Mouse (Mus musculus): ENCODE results near the gene Zfp74.
"Not testable (repeated sequence)": the region's sequence is repeated elsewhere in the genome, so short reads cannot be mapped to it uniquely, and the experiment has no call there.

Gene Zfp74

DNA sequence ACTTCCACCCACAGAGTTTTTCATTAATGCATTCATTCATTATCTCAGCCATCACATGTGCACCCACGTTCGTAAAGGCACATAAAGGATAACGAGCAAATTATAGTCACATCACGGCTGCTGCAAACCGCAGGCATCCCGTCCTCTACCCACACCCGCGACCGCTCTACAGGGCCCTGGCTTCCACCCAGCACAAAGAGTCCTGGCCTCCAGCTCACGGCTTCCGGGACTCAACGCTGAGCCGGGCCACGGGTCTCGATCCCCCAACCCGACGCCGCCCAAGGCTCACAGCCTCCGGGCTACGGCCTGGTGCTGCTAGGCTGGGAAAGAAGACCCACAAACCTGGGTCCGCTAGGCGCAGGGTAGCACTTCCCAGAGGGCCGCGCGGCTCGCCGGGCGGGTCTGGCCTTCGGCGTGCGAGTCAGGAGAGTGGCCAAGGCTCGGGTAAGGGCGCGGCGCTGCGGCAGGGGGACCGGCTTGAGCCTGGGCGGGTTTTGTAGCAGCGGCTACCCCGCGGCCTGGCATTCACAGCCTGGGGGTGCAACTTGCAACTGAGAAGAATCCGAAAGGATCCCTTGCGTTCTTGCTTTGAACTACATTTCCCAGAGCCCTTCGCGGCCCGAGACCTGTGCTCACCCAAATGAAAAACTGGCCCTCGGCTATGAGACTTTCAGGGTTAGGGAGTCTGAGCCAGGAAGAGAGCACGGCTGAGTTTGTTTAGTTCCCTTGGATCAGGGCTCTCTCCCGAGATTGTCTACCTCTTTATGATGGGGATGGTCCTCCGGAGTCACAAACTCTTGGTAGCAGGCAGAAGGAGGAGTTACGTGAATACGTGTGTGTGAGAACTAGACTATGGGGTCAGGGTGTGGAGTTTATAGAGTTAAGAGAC is at the start of gene Zfp74:
Zfp74 (minus strand) TSS at position 577 of the 889 bp plus-strand sequence.
- peak; percentile 65 for DNase-seq (ENCODE audit: low read depth)

DNA sequence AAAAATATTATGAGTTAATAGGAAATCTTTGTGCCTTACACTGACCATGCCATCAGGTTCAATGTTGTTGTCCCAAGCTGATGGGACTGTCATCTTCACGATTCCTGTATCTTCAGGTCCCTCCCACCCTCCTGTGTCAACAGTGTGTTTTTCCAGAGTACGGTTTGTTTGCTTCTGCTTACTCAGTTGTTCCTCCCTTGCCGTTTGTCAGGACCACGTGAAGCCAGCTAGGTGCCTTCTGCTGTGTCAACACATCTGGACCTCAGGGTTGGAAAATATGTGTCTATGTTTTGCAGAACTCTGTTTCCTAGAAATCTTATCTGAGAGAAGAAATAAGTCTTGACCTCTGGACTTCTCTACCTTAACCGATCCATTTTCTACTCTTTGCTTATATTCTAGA is 46.7 kb upstream of the Zfp74 start:
- no peak for DNase-seq (ENCODE audit: low read depth)

DNA sequence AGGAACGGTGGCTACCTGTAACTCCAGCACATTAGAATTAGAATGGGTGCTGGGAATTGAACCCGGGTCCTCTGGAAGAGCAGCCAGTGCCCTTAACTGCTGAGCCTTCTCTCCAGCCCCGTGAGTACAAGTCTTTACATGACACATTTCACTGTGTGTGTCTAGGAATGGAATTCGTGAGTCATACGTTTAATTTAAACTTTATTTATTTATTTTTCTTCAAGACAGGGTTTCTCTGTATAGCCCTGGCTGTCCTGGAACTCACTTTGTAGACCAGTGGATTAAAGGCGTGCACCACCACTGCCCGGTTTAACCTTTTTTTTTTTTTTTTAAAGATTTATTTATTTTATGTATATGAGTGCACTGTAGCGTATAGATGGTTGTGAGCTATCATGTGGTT is 41.2 kb upstream of the Zfp74 start:
- no peak for DNase-seq (ENCODE audit: low read depth)

DNA sequence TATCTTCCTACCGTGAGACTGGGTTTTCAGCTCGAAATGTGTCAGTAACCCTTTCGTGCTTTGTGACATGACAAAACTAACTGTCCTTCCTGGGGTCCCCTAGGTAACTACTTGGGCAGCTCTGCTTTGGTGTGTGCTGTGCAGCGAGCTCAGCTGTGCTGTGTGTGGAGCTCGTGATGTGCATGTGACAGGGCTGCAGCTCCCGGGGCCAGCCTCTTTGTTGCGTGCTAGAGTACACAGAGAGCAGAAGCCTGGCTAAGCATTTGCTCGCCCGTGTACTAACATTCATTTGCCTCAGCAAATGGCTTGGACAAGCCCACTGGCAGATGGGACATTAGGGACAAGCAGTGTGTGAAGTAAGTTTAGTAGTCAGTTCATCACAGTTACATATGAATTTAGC is 39.5 kb upstream of the Zfp74 start:
- DNase-seq (ENCODE audit: low read depth), result no peak

DNA sequence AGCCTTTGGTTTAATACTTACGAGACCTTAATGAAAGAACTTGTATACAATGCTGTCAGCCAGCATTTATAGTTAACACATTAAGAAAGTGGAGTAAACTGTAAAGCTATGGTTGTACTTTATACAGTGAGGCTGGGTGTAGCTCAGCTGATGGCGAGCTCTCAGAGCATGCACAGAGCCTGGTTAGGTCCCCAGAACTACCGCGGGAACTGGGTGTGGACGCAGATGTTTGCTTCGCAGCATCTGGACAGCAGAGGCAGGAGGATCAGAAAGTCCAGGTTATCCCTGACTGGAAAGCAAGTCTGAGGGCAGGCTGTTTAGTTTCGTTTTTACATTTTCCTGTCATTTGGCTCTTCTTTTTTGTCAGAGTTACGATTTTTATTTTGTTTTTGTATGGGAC is 38.8 kb upstream of the Zfp74 start:
- DNase-seq (ENCODE audit: low read depth), result no peak

DNA sequence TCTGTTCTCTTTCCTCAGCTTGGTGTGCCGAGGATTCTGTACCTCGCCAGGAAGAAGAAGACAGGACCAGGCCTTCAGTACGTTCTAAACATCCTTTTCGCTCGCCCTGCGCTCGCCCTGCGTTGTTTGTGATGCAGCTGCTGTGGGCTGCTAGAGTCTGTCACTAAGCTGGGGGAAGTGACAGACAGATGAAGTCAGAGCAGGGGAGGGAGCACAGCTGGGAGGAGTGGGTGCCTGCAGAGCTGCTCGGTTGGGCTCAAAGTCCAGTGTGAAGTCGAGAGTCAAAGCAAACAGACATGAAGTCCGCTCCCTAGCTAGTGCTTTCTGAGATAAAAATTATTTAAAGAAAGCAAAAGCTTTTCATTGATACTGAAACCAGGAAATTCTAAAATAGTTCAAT is 35.1 kb upstream of the Zfp74 start:
- DNase-seq (ENCODE audit: low read depth), result no peak

DNA sequence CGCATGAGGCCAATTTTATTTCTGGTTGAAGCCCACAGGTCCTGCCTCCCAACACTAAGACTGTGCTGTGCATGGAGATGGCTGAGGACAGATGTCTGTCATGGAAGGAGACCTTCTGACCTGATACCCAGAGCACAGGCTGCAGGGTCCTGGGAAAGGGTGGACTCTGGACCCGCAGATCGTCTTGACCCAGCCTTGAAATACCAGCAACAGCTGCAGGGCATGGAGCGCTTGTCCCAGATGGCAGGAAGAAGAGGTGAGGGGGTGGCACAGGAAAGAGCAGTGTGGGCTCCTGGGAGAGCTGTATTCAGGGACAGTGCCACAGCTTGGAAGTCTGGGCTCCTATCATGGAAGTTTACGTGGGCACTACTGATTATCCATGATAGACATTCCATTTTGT is 33.7 kb upstream of the Zfp74 start:
- DNase-seq (ENCODE audit: low read depth), result no peak

DNA sequence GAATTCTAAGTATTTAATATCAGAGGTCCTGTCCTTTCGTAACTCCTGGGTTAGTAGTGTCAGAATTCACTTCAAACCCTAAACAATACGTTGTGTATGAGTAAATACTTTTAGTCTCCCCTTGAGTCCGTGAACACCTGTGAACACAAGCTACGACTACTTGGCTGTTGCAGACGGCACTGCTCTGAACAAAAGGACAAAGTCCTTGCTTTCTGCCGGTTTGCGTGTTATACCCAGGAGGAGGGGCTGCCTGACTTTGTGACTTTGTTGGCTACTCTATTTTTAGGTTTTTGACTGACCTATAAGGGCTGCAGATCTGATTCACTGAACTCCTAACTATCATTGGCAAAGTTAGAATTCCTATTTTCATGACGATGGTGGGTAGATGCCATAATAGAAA is 32.2 kb upstream of the Zfp74 start:
- DNase-seq (ENCODE audit: low read depth), result no peak

DNA sequence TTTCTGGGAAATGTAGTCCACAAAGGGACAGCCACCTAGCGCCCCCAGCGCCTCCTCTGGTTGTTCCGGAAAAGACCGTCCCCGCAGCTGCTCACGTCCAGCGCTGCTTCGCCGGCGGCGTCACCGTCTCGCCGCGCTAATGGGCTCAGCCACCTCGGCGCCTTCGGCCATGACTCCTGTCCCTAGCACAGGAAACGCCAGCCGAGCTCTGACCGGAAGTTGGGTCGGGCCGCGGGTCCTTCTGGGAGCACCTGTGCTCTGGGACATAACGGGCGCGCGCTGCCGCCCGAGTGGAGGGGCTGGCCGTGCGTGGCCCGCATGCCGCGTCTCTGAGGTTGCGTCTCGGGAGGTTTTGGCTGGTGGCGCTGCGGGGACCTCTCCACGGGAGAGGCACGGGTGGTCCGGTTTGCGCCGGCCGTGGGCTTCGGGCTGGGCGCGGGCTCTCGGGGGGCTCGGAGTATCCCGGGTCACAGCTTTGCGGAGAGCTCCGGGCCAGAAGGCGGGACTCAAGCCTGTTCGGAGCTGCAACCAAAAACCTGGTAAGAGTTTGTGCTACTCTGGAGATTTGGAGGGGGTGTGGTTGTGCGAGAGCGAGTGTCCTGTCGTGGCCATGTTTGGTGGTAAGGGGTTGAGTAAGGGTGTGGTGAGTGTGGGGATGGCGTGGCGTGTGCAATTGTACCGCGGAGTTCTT is 29.9 kb upstream of the Zfp74 start, which contains the start of gene Zfp568:
Zfp568 (plus strand) TSS at position 266 of the 691 bp plus-strand sequence.
- peak; percentile 83 for DNase-seq (ENCODE audit: low read depth)

DNA sequence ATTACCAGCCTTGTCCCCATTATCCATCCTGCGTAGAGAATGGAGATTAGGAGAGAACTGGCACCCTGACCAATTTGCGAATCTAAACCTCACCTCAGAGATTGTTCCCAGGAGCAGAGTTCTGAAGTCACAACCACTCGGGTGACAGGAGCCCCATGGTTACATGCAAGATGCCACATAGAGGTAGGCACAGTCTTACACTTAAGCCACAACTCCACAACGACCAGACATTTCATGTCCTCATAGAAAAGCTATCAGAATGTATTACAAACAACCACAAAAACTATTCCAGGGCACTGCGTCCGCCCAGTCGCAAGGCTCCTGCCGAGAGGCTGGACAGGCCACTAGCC is 29.4 kb upstream of the Zfp74 start:
- peak; percentile 18 for DNase-seq (ENCODE audit: low read depth)

DNA sequence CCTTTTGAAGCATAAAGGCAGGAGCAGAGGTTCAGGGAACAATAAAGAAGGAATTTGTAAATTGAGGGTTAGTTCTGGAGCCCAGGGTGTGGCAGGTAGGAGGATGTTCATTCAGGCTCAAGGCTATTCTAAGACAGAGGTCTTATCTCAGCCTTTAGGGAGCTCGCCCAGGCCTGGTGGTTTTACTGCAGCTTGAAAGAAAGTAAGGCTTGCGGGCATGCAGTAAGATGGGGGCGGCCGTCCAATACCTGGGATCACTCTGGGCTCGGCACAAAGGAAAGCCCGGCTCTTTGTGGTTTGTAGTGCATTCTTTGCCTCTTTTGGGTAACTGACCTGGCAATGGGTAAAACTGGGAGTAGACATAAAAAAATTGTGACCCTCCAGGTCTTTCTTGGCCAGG is 29.0 kb upstream of the Zfp74 start:
- DNase-seq (ENCODE audit: low read depth), result no peak

DNA sequence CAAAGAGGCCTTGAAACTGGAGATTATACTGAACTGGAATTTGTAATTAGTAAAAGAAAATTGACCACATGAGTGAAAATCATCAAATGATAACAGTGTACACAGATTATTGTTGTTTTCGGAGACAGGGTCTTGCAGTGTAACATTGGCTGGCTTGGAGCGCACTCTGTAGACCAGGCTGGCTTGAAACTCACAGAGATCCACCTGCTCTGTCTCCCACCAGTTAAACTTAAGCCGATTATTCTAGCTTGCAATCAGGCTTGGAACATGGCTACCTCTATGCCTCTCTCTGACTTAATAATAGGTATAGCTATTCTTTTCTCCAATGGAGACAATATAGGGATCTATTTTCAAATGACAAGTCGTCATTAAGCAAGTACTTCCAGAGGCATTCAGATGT is 28.5 kb upstream of the Zfp74 start:
- DNase-seq (ENCODE audit: low read depth), result no peak

DNA sequence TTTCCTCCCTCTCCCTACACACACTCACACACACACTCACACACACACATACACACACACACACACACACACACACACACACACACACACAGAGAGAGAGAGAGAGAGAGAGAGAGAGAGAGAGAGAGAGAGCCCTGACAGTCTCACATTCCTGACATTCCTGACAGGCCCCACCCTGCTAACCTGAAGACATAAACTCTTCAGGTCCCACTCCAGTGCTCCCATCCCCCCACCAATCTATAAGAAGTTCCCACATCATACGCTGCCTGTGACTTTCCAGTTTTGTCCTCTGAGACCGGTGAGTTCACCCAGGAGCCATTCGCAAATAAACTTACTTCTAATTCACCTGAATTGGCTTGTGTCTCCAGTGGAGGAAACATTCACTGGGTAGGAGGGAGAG is 28.0 kb upstream of the Zfp74 start:
- no peak for DNase-seq (ENCODE audit: low read depth)

DNA sequence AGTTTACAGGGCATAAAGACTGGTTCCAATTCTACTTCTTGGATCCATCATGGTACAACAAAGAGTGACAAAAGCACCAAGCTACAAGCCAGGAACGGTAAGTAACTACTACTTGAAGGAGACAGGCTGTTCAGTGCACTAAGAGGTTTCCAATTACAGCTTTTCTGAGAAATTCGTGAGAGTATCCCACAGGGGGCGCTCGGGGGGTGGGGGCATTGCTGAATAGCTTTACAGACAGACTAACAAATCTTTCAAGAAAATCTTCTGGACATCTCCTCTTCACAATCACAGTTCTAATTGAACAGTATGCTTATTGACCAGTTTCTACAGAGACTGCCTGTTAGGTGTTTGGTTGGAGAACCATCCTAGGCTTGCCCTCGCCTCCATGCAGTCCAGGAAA is 27.6 kb upstream of the Zfp74 start:
- no peak for DNase-seq (ENCODE audit: low read depth)

DNA sequence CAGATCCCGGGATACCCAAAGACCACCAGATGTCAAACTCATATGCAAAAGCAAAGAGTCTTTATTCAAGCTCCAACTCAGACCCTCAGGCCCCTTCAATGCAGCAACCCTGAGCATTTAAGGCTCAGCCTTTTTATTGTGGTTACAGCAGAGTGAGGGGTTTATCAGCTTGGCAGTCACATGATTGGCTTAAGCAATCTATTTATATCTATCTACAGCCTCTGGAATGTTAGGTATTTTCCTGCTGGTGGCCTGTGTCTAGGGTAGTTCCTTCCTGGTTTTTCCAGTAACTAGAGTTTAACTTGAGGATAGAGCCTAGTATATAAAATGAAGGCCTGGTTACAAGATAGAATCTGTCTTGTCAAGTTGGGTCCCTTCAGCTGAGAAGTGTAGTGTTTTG is 26.9 kb upstream of the Zfp74 start:
- DNase-seq (ENCODE audit: low read depth), result no peak

DNA sequence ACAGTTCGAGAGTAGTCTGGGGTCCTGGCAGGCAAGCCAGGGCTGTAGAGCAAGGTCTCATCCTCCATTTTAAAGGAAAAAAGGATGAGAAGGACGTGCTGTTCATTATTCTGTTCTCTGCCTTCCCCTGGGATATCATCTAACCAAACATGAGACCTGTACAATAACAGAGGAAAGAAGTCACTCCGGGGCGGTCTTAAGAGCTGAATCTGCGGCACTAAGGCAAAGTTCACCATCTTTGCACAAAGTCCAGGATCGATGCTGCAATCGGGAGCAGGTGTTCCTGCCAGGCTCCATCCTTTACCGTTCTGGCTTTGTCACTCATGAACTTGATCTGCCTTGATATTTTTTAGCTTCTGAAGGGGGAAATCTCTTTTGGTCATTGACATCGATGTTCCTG is 16.8 kb upstream of the Zfp74 start:
- DNase-seq (ENCODE audit: low read depth), result no peak

DNA sequence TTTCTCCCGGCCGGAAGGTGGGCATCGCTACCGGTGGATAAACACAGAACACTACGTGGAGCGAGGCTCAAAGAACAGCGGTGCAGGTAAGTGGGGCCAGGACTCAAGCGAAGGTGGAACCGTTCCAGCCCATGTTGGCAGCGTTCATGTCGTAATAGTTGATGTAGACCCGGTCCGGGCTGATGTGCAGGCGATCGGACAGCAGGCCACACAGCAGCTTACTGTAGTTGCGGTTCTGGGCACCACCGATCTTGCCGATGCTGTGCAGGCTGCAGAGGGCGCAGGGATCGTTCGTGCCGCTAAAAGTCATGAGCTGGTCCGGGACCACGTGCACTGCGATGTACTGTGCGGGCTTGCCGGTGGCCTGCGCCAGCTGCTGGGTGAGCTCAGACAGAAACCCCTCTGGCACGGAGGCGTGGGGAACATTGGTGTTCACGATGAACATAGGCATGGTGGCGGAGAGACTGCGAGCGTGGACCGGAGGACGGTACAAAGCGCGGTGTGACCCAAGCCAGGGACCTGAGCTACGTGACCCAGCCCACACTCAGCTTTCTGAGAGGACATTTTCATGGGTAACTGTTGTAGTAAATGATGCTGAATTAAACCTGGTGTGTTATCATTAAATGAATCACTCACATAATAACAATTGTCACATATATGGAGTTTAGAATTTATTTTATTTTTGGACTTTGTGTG is 11.4 kb upstream of the Zfp74 start:
- not testable (repeated sequence) for DNase-seq (ENCODE audit: low read depth)

DNA sequence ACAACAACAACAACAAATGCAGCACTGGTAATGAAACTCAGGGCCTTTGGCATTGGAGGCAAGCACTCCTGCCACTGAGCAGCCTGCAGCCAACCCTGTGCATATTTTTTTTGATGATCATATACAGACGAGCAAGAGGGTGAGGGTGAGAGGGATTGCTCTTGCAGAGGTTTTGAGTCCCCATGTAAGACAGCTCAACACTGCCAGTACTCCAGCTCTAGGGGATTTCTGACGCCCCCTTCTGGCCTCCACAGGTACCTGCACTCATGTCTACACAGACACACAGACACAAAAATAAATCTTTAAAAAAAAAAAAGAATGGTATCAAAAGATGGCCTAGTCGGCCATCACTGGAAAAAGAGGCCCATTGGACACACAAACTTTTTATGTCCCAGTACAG is 5.1 kb upstream of the Zfp74 start:
- no peak for DNase-seq (ENCODE audit: low read depth)

DNA sequence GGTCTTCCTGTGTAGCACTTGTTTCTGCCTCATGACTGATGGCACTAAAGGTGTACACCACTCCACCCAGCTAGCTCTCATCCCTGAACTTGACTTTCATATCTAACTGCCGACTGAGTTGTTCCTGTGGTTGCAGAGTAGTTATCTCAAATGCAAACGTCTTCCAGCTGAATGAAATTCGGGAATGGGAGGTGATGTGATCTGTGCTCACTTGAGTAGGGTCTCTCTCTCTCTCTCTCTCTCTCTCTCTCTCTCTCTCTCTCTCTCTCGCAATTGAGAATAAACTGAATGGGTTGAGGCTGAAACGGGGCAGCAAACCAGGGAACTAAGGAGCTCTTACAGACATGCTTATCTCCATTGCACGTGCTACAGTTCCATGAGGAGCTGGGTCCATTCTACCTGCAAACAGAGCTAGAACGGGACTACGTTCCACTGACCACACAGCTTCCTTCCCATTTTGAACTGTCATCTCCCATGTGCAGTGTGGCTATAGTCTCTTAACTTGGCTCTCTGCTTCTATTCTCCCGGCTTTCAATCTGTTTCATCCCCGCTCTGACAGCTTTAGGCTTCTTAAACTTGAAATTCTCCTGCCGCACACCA is 4.3 kb upstream of the Zfp74 start:
- DNase-seq (ENCODE audit: low read depth), result no peak

DNA sequence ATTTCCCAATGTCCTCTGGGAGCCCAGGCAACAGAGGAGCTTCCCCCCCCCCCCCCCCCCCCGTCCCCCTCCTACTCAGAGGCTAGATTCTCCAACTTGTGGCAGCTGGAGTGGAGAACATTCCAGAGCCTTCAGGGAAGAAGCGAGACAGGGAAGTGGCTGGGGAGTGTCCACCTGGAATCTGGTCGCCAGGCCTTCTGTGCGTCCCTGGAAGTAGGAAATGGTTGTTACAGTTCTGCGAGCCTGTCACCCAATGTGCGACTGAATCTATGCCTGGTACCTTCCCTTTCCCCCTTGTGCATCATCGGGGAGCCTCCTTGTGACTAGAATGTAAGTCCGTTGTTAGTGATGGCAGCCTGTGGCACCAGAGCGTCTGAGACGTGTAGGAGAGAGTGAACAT is 2.4 kb upstream of the Zfp74 start:
- DNase-seq (ENCODE audit: low read depth), result no peak

DNA sequence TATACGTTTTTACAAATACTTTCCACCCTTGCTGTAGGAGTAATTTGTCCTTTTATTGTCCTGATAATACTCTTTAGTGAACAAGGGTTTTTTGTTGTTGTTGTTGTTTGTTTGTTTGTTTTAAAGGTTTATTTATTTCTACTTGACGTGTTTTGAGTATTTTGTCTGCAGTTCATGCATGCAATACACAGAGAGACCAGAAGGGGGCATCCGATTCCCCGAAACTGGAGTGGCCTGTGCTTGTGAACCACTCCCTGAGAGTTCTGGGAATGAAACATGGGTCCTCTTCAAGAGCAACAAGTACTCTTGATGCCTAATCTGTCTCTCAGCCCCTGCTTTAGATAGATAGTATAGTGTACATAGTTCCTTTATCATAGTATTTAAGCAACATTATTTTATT is 842 bp upstream of the Zfp74 start:
- DNase-seq (ENCODE audit: low read depth), result peak; percentile 69

DNA sequence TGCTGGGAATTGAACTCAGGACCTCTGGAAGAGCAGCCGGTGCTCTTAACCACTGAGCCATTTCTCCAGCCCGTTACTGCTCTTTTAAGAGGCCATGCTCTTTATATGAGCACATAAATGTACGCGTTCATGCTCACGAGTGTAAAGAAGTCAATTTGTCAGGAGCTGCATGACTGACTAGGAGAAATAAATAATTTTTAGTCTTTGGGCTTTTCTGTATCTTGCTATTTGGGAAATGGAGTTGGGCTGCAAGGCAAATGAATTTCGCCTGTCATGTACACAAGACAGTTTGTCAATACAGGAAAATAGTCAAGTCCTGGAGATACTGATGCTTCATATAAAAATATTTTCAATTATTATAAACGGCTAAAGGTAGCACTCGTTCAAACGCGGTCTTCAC is 803 bp downstream of the Zfp74 start:
- DNase-seq (ENCODE audit: low read depth), result no peak

DNA sequence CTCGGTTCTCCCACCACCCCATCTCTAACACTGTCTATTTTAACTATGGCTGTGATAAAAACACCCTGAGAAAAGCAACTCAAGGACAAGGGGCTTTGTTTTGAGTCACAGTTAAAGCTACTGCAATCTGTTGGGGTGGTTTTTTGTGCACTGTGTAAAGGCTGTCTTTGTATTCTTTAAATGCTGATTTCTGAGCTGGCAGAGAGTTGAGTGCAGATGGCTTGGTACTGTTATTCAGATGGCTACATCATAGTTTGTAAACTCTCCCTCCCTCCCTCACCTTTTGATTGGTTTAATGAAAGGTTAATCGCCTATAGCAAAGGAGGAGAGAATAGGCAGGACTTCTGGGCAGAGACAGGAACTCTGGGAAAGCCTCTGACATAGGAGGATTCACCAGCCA is 9.7 kb downstream of the Zfp74 start:
- no peak for DNase-seq (ENCODE audit: low read depth)
